Mouse (Mus musculus): Measurements from ENCODE around the gene Pla2g16. TPM values are rescaled to one million over a fixed set of nuclear protein-coding genes. Genes with fewer than 3 reads are reported as not detected.
A peak's percentile ranks its signal among the peaks of the same experiment; 100 is the strongest.

The Pla2g16 gene
- 2.4 and 4.1 TPM in 2 replicates for polyA plus RNA-seq (2014; fragmentation: Nextera tagmentation; extraction: Ambion mirVana)

DNA sequence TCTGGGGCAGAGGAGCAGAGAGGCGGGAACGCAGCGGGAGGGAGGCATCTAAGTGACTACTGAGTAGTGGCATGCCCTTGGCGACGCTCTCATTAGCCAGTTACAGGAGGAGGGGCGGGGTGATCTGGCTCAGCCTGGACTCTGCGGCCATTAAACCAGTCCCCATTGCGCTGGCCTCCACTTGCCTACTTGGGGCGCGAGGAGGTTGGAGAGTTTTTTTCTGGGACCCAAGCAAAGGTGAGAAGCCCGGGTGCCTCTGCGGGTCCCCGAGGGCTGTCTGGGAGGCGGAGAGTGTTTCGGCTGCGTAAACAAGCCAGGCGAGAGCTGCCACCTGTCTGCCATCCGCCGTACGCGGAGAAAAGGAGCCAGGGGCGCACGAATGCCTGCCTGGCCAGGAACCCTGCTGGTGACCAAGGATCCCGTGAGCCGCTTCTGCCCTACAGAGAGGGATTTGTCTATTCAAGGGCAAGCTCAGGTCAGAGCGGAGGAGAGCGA, at the start of gene Pla2g16:
Gene Pla2g16 (plus strand): TSS at position 132 of the 495 bp plus-strand sequence.
- Histone ChIP-seq H3K4me3 (ENCODE audit: low read depth, low read length) (peak within 1 kb of the TSS; percentile 27), H3K9ac (replicated peaks; ENCODE audit: low read depth, low read length) (no peak within 1 kb of the TSS), H3K27me3 (ENCODE audit: control insufficient read depth, insufficient read depth, low read length) (no peaks in the 10 kb centered on the region), H3K4me1 (ENCODE audit: control insufficient read depth, insufficient read depth, low read length) (no peaks in the 10 kb centered on the region; the same call in 1 of the 2 replicates), H3K4me2 (ENCODE audit: low read depth, low read length) (peak within 1 kb of the TSS; percentile 52), H3K36me3 (ENCODE audit: control insufficient read depth, insufficient read depth, low read length) (no peaks in the 10 kb centered on the region), H3K9me3 (ENCODE audit: control insufficient read depth, low read length) (no peaks in the 10 kb centered on the region), H3K27ac (ENCODE audit: low read depth, low read length) (no peak within 1 kb of the TSS)
- WGBS = under 1% methylated on average over 27 of the region's 27 CpGs
- ATAC-seq (ENCODE audit: low read depth) = peak; percentile 49; the same call in 1 of the 2 replicates

DNA sequence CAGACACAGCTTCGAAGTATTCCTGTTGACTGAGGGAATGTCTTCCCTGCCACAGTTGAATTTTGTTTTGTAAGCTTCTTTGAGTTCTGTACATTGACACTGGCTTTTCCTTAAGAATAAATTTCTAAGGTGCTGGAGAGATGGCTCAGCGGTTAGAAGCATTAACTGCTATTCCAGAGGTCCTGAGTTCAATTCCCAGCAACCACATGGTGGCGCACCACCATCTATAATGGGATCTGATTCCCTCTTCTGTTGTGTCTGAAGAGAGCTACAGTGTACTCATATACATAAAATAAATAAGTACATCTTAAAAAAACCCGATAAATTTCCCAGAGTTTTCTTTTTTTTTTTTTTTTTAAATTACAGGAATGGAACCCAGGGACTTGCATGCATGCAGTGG, 49.2 kb upstream of the Pla2g16 start:
- H3K4me3 ChIP-seq (ENCODE audit: low read depth, low read length) = no peak overlapping the region
- no peak overlapping the region for H3K4me2 ChIP-seq (ENCODE audit: low read depth, low read length)
- no peaks in the 10 kb centered on the region for H3K4me1 ChIP-seq (ENCODE audit: control insufficient read depth, insufficient read depth, low read length)
- H3K9me3 ChIP-seq (ENCODE audit: control insufficient read depth, low read length) = no peaks in the 10 kb centered on the region
- 84% methylated on average over 4 of the region's 4 CpGs for WGBS
- no peak for ATAC-seq (ENCODE audit: low read depth)
- peaks cover 6% of the 10 kb centered on the region; the same call in 1 of the 2 replicates for H3K36me3 ChIP-seq (ENCODE audit: control insufficient read depth, insufficient read depth, low read length)
- H3K27ac ChIP-seq (ENCODE audit: low read depth, low read length) = no peak overlapping the region
- H3K9ac ChIP-seq (replicated peaks; ENCODE audit: low read depth, low read length) = no peak overlapping the region
- no peaks in the 10 kb centered on the region for H3K27me3 ChIP-seq (ENCODE audit: control insufficient read depth, insufficient read depth, low read length)

DNA sequence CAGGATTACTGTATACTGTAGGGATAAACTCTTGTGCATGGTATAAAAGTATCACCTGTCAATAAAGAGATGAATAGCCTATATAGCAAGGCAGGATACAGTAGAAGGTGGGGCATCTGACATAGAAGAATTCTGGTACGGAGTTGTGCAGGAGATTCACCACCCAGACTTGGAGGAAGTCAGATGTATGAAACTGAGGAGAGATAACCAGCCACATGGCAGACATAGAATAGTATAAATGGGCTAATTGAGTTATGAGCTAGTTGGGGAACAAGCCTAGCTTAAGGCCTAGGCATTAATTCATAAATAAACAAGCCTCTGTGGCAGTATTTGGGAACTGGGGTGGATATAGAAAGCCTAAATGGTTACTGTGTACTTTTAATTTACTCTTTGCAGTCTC, 40.8 kb upstream of the Pla2g16 start:
- Histone ChIP-seq H3K4me1 (ENCODE audit: control insufficient read depth, insufficient read depth, low read length) (no peaks in the 10 kb centered on the region), H3K27me3 (ENCODE audit: control insufficient read depth, insufficient read depth, low read length) (no peaks in the 10 kb centered on the region), H3K27ac (ENCODE audit: low read depth, low read length) (no peak overlapping the region), H3K4me3 (ENCODE audit: low read depth, low read length) (no peak overlapping the region), H3K9me3 (ENCODE audit: control insufficient read depth, low read length) (no peaks in the 10 kb centered on the region), H3K4me2 (ENCODE audit: low read depth, low read length) (no peak overlapping the region), H3K9ac (replicated peaks; ENCODE audit: low read depth, low read length) (no peak overlapping the region), H3K36me3 (ENCODE audit: control insufficient read depth, insufficient read depth, low read length) (peaks cover 10% of the 10 kb centered on the region; the same call in 1 of the 2 replicates)
- ATAC-seq (ENCODE audit: low read depth) = no peak
- 94% methylated on average over 1 of the region's 1 CpGs for WGBS

DNA sequence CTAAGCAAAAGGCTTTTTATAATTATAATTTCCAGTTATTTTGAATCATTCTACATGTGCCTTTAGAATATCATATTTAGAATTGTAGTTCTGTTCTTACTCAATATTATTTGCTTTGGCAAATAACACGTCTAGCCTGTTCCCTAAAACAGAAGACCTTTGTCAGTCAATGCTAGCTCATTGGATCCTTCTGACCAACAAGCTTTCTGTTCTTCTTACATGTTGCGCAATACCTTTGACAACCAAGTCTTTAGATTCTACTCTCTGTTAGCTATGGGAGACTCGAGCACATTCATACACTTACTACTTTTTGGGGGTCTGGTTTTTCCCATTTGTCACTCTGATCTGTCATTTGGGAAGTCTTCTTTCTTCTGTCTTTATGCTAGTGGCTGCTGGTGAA, 35.6 kb upstream of the Pla2g16 start:
- Histone ChIP-seq H3K27me3 (ENCODE audit: control insufficient read depth, insufficient read depth, low read length) (no peaks in the 10 kb centered on the region), H3K4me1 (ENCODE audit: control insufficient read depth, insufficient read depth, low read length) (no peaks in the 10 kb centered on the region), H3K36me3 (ENCODE audit: control insufficient read depth, insufficient read depth, low read length) (peaks cover 18% of the 10 kb centered on the region; the same call in 1 of the 2 replicates), H3K9ac (replicated peaks; ENCODE audit: low read depth, low read length) (no peak overlapping the region), H3K27ac (ENCODE audit: low read depth, low read length) (no peak overlapping the region), H3K4me3 (ENCODE audit: low read depth, low read length) (no peak overlapping the region), H3K9me3 (ENCODE audit: control insufficient read depth, low read length) (no peaks in the 10 kb centered on the region), H3K4me2 (ENCODE audit: low read depth, low read length) (no peak overlapping the region)
- 94% methylated on average over 3 of the region's 3 CpGs for WGBS
- ATAC-seq (ENCODE audit: low read depth) = no peak

DNA sequence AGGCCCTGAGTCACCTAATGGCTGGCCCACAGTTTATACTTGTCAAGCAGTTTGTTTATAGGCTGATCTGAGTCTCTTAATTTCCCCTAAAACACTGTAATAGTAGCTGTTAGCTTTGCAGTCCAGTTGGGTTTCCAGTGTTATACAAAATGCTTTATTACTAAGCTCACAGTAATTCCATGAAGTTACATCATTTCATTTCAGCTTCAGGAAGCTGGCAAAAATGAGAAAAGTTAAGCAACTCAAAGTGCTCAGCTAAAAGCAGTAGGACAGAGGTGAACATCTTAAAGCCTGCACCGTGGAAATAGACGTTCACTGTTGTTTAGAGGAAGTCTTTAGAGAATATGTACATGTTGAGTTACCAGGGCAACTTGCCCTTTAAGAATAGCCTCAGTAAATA, 34.4 kb upstream of the Pla2g16 start:
- no peak overlapping the region for H3K9ac ChIP-seq (replicated peaks; ENCODE audit: low read depth, low read length)
- H3K9me3 ChIP-seq (ENCODE audit: control insufficient read depth, low read length) = no peaks in the 10 kb centered on the region
- H3K27me3 ChIP-seq (ENCODE audit: control insufficient read depth, insufficient read depth, low read length) = no peaks in the 10 kb centered on the region
- 100% methylated on average over 2 of the region's 2 CpGs for WGBS
- no peaks in the 10 kb centered on the region for H3K4me1 ChIP-seq (ENCODE audit: control insufficient read depth, insufficient read depth, low read length)
- H3K36me3 ChIP-seq (ENCODE audit: control insufficient read depth, insufficient read depth, low read length) = peaks cover 14% of the 10 kb centered on the region; the same call in 1 of the 2 replicates
- H3K4me3 ChIP-seq (ENCODE audit: low read depth, low read length) = no peak overlapping the region
- H3K27ac ChIP-seq (ENCODE audit: low read depth, low read length) = no peak overlapping the region
- ATAC-seq (ENCODE audit: low read depth) = no peak
- H3K4me2 ChIP-seq (ENCODE audit: low read depth, low read length) = no peak overlapping the region

DNA sequence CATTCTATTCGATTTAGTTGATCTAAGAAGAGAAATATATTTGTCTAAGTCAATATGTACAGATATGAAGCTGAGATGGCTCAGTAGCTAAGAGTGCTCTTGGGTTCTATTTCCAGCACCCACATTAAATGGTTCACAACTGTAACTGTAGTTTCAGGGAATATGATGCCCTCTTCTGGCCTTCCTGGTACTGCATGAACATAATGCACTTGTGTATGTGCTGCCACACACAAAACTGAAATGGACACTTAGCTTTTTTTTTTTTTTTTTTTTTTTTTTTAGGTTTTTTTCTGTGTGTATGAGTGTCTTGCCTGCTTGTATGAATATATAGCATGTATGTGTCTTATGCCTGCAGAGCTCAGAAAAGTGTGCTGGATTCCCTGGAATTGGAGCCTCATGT, 34.0 kb upstream of the Pla2g16 start:
- H3K4me2 ChIP-seq (ENCODE audit: low read depth, low read length) = no peak overlapping the region
- peaks cover 13% of the 10 kb centered on the region; the same call in 1 of the 2 replicates for H3K36me3 ChIP-seq (ENCODE audit: control insufficient read depth, insufficient read depth, low read length)
- no peak overlapping the region for H3K4me3 ChIP-seq (ENCODE audit: low read depth, low read length)
- H3K4me1 ChIP-seq (ENCODE audit: control insufficient read depth, insufficient read depth, low read length) = no peaks in the 10 kb centered on the region
- ATAC-seq (ENCODE audit: low read depth) = no peak
- WGBS = 98% methylated on average over 1 of the region's 1 CpGs
- no peak overlapping the region for H3K27ac ChIP-seq (ENCODE audit: low read depth, low read length)
- H3K27me3 ChIP-seq (ENCODE audit: control insufficient read depth, insufficient read depth, low read length) = no peaks in the 10 kb centered on the region
- no peak overlapping the region for H3K9ac ChIP-seq (replicated peaks; ENCODE audit: low read depth, low read length)
- H3K9me3 ChIP-seq (ENCODE audit: control insufficient read depth, low read length) = no peaks in the 10 kb centered on the region

DNA sequence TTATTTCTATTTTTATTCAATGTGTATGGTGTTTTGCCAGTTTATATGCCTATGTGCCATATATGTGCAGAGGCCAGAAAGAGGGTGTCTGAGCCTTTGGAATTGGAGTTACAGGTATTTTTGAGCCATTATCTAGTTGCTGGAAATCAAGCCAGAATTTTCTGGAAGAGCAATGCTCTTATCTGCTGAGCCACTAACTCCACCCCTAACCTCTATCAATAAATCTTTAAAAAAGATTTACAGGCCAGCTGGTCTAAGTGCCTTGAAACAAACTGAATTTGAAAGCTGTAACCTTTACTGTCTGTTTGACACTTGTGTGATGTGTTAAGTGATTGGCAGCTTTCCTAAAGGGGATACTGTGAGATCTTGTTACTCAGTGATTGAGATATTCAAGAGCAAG, 33.5 kb upstream of the Pla2g16 start:
- Histone ChIP-seq H3K36me3 (ENCODE audit: control insufficient read depth, insufficient read depth, low read length) (peaks cover 8% of the 10 kb centered on the region; the same call in 1 of the 2 replicates), H3K4me3 (ENCODE audit: low read depth, low read length) (no peak overlapping the region), H3K27me3 (ENCODE audit: control insufficient read depth, insufficient read depth, low read length) (no peaks in the 10 kb centered on the region), H3K9me3 (ENCODE audit: control insufficient read depth, low read length) (no peaks in the 10 kb centered on the region), H3K9ac (replicated peaks; ENCODE audit: low read depth, low read length) (no peak overlapping the region), H3K4me2 (ENCODE audit: low read depth, low read length) (no peak overlapping the region), H3K4me1 (ENCODE audit: control insufficient read depth, insufficient read depth, low read length) (no peaks in the 10 kb centered on the region), H3K27ac (ENCODE audit: low read depth, low read length) (no peak overlapping the region)
- no peak for ATAC-seq (ENCODE audit: low read depth)

DNA sequence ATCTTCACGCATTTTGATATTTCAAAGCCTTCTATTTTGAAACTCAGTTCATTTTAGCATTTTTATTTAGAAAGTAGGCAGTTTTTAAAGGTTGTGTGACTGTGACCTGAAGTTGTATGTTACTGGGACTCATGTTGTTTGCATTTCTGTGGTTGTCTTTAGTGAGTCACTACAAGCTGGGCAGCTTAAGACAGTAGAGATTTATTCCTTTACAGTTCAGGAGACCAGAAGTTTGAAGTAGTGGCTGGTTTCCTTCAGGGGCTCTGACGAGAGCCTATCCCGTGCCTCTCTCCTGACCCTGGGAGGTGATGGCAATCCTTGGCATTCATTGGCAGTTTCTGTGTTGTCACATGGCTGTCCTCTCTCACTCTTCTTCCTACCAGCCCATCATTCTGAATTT, 32.4 kb upstream of the Pla2g16 start:
- no peaks in the 10 kb centered on the region for H3K4me1 ChIP-seq (ENCODE audit: control insufficient read depth, insufficient read depth, low read length)
- no peak overlapping the region for H3K4me2 ChIP-seq (ENCODE audit: low read depth, low read length)
- H3K27ac ChIP-seq (ENCODE audit: low read depth, low read length) = no peak overlapping the region
- no peak for ATAC-seq (ENCODE audit: low read depth)
- WGBS = 80% methylated on average over 3 of the region's 3 CpGs
- H3K4me3 ChIP-seq (ENCODE audit: low read depth, low read length) = no peak overlapping the region
- no peaks in the 10 kb centered on the region for H3K27me3 ChIP-seq (ENCODE audit: control insufficient read depth, insufficient read depth, low read length)
- peaks cover 11% of the 10 kb centered on the region; the same call in 1 of the 2 replicates for H3K36me3 ChIP-seq (ENCODE audit: control insufficient read depth, insufficient read depth, low read length)
- no peak overlapping the region for H3K9ac ChIP-seq (replicated peaks; ENCODE audit: low read depth, low read length)
- no peaks in the 10 kb centered on the region for H3K9me3 ChIP-seq (ENCODE audit: control insufficient read depth, low read length)

DNA sequence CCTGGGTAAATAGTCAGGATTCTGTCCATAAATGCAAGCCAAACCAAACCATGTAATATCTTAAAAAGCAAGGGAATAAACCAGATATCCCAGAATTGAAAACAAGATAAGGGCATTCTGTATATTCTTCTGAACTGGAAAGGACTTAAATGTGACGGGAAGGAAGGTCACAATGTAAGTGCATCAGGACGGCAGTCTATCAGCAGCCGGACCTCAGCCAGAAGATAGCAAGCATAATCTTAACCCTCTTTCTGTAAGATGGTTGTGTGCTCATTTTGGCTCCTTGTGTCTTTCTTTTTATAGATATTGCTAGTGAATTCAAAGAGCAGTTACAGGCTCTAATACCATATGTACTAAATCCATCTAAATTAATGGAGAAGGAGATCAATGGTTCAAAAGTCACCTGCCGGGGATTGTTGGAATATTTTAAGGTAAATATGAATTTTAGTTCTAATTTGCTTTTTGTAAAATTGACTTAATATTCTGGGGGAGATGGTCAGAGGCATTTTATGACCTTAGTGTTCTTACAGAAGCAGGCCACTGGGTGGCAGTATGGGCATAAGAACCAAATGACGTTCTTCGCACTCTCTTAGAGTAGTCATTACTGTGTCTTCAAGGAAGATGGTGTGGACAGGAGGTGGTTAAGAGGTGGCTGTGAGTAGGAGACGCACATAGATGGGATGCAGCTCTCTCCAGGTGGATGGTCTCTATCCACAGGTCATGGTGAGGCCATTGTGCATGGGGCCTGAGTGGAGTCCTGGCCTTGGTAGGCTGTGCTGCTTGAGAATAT, 28.4 kb upstream of the Pla2g16 start:
- Histone ChIP-seq H3K4me1 (ENCODE audit: control insufficient read depth, insufficient read depth, low read length) (no peaks in the 10 kb centered on the region), H3K9ac (replicated peaks; ENCODE audit: low read depth, low read length) (no peak overlapping the region), H3K4me2 (ENCODE audit: low read depth, low read length) (no peak overlapping the region), H3K9me3 (ENCODE audit: control insufficient read depth, low read length) (no peaks in the 10 kb centered on the region), H3K4me3 (ENCODE audit: low read depth, low read length) (no peak overlapping the region), H3K36me3 (ENCODE audit: control insufficient read depth, insufficient read depth, low read length) (peaks cover 17% of the 10 kb centered on the region; the same call in 1 of the 2 replicates), H3K27me3 (ENCODE audit: control insufficient read depth, insufficient read depth, low read length) (no peaks in the 10 kb centered on the region), H3K27ac (ENCODE audit: low read depth, low read length) (no peak overlapping the region)
- ATAC-seq (ENCODE audit: low read depth) = peak; percentile 78; the same call in 1 of the 2 replicates
- WGBS = 56% methylated on average over 7 of the region's 7 CpGs
